Mouse (Mus musculus) 416B (cell line): ENCODE data around the gene Sit1.
A peak's percentile ranks its signal among the peaks of the same experiment; 100 is the strongest.
"Not testable (repeated sequence)": the region's sequence is repeated elsewhere in the genome, so short reads cannot be mapped to it uniquely, and the experiment has no call there.

Experiments
- DNase-seq: peaks from one replicate; pipeline ENCODE4 v3.0.0; 2011; ENCODE audit warnings: low read depth

Sit1 gene

DNA sequence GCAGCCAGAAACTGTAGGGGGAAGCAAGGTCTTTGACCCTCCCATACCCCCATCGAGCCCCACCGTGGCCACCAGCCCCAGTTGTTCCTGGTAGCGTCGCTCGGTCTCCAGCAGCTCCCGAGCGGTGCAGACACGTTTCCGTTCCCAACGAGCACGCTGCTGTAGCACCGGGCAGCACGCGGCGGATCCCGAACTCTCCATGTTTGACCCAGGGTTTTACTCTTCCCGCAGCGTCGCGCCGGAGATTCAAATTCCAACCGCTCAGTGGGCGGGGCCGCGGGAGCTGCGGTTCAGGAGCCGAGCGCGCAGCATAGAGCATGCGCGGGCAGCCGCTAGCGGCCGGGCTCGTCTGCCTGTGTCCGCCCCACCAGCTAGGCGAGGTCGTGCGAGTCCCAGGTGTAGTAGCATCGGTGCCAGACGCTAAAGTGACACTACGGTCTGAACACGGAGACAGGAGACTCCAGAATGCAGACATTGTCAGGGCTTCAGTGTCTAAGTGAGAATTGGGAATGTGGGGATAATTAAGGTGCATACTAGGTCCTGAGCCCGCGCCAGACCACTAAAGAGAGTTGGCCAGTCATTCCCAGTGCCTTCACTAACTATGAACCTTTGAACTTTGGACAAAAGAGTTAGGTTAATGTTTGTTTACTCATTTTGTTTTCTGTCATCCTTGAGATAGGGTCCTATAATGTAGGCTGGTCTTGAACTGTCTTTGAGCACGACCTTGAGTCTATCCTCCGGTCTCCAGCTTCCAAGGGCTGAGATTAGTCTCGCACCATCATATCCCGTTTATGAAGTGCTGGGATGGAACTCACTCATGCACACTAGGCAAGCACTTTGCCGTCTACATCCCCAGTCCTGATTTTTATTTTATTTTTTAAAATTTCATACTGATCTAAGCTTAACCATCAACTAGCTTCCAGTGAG, 16.1 kb upstream of the Sit1 start, which contains the start of gene Arhgef39:
TSS of gene Arhgef39 (minus strand) at position 289 of the 927 bp plus-strand sequence.
- peak; percentile 86 for DNase-seq

DNA sequence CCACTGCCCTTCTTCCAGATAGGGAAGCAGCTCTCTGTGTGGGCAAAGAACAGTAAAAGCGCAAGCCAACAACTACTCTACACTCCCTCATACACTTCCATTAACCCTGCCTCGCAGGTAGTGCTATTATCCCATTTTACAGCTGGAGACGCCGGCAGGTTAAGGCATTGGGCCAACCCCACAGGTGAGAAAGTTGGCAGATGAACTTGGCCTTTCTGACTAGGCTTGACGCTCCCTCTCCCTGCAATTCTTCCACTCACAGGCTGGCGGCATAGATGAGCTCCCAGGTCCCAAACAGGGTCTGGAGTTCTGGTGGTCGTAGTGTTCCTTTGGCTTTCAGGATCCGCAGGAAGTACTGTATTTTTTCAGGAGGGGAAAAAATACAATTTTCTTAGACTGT, 15.4 kb upstream of the Sit1 start:
- peak; percentile 75 for DNase-seq

DNA sequence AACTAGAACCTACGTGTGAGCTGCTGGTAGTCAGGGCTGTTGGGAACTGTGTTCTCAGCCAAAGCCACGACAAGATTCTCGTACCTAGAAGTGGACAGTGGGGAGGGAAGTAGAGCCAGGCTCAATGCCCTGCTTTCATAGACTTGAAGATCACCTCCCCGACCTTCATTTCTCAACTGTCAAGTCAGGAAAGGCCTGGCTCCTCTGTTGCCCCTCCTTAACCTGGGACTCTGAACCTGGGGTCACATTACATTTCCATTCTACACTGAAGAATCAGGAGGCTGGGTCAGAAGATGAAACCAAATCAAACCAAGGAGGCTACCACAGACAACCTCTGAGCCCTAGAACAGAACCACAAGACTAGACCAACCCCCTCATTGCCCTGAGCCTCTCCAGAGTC, 14.4 kb upstream of the Sit1 start:
- no peak for DNase-seq

DNA sequence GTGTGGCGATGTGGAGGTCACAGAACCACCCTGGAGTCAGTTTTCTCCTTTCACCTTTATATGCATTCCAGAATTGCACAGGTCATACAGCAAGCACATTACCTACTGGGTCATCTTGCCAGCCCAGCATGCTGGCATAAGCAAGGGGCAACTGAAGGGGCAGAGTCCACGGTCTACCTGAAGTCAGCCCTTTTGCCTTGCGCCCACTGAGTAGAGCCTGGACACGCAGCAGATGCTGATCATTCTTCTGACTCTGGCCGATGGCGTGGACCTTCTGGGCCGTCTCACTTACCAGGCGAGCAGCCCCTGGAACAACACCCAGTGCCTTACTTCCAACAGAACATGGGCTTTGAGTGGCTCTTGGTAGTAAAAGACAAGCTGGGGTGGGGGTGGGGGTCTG, 13.9 kb upstream of the Sit1 start:
- no peak for DNase-seq

DNA sequence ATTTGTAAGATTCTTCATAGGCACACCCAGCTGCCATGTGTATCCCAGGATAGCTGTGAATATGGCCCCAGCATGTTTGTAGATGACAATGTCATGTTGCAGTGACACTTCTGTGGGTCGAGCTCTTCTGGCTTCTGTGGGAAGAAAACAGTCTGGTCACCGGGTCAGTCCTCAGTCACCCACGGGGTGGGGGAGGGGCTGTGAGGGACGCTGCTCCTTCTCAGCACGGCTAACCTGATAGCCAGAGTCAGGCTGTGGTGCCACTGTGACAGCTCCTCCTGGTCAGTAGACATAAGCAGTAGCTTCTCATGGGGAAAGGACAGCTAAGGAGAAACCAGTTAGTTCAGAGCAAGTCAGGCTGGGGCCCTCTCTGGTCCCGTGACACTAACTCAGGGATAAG, 13.1 kb upstream of the Sit1 start:
- DNase-seq, result no peak

DNA sequence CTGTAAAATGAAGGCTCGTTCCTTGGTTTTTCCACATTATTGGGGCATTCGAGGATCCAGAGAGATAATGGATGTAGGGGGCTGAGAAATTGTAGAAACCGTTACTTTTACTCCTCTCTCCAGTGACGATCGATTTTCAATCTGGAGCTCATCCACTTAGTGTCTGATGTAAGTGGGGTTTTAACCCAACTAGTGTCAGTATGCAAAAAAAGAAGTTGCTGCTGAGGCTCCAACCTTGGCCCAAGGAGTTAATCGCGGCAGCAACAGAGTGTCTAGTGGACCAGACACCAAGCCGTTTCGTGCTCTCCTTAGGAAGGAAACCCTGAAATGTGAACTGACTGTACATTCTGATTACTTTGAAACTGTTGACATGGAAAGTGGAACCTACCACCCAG, 10.3 kb upstream of the Sit1 start:
- DNase-seq, result peak; percentile 56

DNA sequence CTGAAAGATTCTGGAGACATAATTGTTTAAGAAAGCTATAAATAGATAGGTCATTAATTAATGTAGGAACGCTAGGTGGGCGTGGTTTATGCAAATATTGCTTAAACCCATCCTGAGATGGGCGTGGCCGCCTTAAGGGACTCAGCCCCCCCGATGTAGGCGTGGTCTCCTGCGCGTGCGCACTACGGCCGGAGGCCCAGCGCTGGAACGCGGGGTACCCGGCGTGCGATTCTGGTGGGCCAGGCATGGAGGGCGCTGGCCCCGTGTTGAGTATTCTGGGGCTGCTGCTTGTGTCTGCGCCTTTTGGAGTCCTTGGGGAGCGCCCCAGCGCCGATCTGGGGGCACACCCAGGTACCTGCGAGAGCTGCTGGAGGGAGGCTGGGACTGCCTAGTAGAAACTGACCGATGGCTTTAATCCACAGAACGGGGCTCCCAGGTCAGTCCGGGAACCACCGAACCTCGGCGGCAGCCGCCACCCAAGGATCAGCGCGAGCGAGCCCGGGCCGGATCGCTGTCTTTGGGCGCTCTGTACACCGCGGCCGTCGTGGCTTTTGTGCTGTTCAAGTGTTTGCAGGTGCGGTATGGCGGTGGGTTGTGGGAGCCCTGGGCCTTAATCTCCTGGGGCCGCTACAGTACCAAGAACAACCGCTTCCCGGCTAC, 9.8 kb upstream of the Sit1 start:
- DNase-seq, result peak; percentile 97

DNA sequence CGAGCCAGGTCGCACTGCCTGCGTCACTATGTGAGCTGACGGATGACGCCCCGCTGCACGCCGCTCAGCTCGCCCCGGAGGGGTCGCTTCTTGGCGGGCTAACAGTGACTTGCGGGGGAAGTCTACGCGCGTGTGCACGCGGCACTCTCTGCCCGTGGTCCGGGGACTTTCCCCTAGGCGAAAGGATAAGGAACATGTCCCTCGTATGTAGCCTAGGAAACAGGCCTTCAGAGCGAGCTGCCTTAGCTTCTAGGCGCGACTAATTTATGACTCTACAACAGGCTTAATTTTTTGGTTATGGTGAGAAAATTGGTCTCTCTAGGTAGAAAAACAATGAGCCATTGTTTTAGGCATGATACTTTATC, 9.3 kb upstream of the Sit1 start, which contains the start of gene Ccdc107:
TSS of gene Ccdc107 (plus strand) at position 80 of the 365 bp plus-strand sequence.
- peak; percentile 99 for DNase-seq

DNA sequence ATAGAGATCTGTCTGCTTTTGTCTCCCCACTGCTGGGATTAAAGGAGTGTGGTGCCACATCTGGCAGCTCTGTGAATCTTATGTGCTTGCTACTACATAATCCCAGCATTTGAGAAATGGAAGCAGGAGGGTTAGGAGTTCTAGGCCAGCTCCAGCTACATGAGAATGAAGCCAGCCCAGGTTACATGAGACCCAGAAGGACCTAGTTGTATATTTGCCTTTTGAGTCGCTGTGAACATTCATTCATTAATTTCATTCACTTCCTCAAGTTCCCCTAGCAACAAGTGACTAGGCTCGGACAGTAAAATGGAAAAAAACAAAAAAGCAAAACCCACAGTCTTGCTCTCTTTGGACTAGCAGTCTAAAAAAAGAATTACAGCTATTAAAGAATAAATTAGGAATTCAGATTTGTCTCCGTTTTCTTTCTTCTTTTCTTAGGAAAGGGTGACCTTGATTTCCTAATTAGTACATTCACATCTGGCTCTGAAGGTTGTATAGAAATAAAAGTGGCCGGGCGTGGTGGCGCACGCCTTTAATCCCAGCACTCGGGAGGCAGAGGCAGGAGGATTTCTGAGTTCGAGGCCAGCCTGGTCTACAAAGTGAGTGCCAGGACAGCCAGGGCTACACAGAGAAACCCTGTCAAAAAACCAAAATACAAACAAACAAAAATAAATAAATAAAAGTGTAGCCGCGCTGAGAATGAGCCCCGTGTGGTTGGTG, 8.7 kb upstream of the Sit1 start:
- DNase-seq, result peak; percentile 63

DNA sequence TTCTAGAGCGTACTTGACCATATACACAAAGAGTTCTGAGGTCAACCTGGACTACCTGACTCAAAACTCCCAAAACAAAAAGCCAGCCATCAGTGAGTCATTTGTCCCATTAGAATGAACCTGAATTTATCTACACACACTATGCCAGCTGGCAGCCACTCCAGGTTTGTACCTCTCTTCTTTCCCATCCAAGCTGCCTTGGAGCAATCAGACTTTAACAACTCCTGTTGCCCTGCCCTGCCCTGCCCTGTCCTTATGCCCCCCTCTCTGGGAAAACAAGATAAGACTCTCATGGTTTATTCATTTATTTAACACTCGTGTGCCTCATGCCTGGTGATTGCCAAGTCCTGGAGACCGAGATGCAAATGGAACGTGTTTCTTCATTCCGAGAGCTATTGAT, 7.3 kb upstream of the Sit1 start:
- no peak for DNase-seq

DNA sequence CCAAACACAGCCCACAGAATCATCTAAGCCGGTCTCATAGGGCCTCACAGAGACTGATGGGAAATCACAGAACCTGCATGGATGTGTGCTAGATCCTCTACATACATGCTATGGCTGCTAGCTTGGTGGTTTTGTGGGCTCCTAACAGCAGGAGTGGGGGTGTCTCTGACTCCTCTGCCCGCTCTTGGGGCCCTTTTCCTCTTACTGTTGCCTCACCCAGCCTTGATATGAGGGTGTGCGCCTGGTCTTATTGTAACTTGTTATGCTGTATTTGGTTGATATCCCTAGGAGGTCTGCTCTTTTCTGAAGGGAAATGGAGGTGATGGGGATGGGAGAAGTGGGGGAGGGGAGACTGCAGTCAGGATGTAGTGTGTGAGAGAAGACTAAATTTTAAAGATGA, 6.1 kb upstream of the Sit1 start:
- no peak for DNase-seq

DNA sequence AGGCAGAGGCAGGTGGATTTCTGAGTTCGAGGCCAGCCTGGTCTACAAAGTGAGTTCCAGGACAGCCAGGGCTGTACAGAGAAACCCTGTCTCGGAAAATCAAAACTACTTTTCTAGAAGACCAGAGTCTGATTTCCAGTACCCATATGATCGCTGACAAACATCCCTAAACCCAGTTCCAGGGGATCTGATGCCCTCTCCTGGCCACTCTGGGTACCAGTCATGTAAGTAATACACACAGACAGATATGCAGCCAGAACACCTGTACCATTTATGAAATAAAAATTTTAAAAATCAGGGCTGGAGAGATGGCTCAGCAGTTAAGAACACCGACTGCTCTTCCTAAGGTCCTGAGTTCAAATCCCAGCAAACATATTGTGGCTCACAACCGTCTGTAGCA, 2.1 kb upstream of the Sit1 start:
- not testable (repeated sequence) for DNase-seq

DNA sequence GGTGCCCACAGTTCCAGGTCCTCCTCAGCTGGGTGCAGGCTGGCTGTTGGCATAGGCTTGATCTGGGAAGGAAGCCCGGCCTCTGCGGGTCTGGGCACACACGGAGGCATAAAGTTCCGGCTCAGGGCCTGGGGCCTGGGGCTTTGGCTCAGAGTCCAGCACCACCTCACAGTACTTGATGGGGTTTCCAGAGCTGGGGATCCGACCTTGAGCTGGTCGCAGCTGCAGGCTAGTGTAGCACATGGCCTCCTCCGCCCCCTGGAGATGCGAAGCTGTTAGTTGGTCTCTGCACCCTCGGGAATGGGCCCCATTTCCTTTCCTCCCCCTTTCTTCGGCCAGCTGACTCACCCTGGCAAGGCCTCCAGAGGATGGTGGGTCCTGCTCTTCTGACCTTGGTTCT, 943 bp downstream of the Sit1 start:
- peak; percentile 78 for DNase-seq

DNA sequence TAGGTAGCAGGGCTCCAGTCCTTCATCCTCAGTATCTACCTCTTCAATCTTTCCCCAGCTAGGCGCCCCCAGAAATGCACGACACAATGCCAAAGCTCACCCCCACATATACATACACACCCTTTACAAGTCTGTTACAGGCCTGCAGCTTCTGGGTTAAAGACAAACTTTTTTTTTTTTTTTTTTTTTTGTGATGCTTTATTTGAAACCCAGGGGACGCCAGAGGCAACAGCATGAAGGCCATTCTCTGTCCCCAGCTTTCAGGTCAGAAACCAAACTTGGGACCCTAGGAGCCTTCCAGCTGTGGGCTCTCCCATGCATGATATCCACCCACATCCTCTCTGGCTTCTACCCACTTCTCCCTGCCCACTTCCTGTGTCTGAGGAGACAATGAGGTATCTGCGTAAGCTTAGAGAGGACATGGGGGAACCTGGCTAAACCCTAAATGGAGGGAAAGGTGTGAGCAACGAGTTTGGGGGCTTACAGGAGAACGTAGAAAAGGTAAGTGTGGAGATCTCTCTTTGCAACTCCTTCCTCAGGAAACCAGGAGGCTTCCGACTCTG, 1.6 kb downstream of the Sit1 start:
- DNase-seq, result peak; percentile 81

DNA sequence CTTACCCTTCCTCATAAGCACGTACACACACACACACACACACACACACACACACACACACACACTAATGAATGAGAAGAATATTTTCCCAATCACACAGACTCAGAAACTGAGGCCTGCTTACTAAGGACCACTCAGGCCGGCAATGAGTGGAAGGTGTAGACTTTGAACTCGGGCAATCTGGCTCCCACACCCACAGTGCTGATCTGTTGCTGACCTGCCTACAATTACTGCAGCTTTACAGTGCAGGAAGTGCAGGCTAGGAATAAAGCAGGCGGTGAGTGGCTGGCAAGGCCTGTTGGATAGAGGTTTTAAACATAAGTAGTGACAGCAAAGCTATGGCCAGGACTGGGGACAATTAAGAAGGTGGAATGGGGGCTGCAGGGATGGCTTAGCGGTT, 2.5 kb downstream of the Sit1 start:
- no peak for DNase-seq

DNA sequence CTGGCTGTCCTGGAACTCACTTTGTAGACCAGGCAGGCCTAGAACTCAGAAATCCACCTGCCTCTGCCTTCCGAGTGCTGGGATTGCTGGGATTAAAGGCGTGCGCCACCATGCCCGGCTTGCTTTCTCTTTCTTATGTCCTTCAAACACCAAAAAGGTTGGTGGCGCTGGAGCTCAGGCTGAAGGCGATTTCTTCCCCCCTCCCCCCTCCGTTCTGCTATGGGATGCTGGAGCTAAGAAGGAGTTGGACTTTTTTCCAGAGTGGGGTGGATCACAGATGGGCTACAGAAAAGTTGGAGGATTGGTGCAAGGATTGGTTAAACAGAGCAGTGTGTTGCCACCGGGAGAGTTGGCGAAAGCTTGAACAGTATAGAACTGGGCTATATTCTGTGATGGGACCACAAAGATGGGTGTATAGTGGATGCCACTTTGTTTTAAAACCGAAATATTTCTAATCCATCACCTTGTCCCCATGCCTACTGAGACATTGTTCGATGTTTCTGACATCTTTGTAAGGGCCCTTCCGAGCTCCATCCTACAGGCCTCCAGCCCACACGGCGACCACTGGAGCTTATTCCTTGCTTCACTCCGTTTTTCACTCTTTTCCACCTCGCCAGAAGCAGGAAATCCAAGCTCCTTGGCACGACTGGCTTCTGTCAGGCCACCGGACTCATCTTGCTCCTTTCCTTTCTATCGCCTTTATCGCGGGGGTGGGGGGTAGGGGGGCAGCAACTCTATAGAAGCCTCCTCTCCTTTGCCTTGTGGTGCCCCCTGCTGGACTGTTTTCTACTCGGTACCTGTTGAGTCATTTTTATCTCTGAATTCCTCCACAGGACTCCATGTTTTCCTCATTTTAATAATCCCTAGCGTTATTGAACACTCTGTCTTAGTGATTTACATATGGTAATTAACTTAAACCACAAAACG, 4.4 kb downstream of the Sit1 start:
- DNase-seq, result peak; percentile 89

DNA sequence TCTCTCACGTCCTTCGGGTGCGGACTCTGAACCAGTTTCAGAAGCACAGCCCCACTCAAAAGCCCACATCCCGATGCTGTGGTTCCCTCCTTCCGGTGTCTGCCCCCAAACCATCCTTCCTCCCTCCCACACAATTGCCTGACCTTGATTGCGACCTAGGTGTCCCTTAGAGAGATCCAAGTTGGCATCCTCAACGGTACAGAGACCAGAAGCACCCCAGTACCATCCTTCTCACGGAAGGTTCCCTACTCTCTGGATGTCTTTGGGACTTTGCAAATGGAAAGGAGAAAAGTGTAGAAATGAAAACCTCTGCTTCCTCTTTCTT, 5.0 kb downstream of the Sit1 start:
- DNase-seq, result no peak

DNA sequence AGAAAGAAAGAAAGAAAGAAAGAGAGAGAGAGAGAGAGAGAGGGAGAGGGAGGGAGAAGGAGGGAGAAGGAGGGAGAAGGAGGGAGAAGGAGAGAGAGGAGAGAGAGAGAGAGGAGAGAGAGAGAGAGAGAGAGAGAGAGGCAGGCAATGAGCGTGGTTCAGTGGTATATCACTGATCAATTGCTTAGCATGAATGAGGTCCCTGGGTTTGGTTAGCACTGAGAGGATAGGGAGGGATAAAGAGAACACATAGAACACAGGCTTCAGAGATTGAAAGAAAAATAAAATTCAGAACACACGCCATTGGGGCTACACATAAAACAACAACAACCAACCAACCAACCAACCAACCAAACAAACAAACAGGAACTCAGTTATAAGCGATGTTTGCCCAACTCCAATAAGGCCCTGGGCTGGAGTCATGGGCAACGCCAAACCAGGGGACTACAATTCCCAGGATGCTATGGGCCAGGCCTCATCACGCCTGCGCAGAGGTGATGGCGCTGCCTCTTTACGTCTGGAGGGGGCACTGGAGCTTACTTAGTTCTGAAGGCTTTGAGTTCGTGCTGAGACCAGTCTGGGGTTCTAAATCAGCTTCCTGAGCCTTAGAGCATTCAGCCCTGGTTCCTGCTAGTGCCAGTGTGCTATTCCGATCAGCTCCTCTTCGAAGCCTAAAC, 5.5 kb downstream of the Sit1 start:
- DNase-seq, result peak; percentile 96

DNA sequence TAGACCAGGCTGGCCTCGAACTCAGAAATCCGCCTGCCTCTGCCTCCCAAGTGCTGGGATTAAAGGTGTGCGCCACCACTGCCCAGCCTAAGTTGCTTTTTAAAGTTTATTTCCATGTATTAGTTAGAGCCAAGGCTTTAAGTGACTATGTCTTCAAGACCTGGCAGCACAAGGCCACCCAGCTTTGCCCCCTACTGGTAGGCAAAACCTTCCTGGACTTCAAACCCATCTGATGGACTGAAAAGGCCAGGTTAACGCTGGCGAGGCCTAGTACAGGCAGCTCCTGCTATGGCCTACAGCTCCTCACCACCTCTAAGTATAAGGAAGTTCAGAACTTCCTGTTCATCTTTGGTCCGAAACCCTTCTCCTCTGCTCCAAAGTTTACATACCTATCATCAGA, 6.9 kb downstream of the Sit1 start:
- peak; percentile 78 for DNase-seq

DNA sequence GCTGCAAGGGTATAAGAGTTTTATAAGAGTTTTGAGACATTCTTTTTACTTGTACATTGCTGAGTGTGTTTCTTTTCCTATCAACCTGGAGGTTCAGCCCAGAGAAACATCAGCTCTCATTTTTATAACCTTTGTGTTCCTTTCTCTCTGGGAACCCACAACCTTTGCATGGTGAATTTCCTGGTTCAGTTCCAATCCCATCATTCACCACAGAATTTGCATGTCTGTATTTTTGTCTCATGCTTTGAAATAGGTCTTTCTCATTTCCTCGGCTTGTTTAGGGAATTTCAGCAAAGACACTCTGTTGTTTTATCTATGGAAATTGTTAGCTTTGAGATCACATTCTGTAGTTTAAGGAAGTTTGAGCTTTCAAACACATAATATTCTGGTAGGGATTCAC, 9.9 kb downstream of the Sit1 start:
- DNase-seq, result no peak

DNA sequence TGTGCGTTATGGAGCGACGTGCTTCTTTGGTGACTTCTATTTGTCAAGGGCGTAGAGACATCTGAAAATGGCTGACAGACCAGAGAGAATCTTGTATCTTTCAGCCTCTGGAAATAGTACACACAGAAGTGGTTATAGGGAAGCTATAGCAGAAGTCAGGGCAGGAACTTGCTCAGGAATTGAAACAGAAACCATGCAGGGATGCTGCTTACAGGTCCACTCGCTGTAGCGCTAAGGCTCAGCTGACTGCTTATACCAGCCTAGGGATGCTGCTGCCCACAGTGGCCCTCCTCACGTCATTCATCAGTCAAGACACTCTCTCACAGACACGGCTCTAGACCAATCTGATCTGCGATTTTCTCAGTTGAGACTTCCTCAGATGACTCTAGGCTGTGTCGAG, 13.2 kb downstream of the Sit1 start:
- no peak for DNase-seq
